Mouse (Mus musculus): Measurements from ENCODE around the gene Cyp2s1. TPM values are rescaled to one million over a fixed set of nuclear protein-coding genes. Genes with fewer than 3 reads are reported as not detected.

Gene Cyp2s1
- polyA plus RNA-seq, 1 experiment from 2014 or later = 13.4 TPM

DNA sequence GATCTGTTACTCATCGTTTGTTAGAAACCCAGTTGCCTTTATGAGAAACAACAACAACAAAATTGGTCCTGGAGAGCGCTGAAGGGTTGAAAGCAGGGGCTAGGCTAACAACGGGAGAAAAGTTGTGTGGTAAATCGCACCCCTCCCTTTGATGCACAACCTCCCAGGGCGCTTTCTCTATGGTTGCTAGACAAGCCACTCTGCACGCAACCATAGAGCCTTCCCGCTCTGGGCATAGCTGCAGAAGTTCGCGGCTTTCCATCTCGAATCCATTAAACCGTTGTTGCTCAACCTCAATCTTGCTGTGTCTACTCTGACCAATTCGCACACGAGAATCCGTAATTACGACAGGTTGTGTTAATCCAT, 61.3 kb downstream of the Cyp2s1 start:
- Histone ChIP-seq H3K4me2 (replicated peaks; ENCODE audit: low read depth, low read length) (peak overlapping the region; percentile 87), H3K9me3 (ENCODE audit: control insufficient read depth, low read length) (no peaks in the 10 kb centered on the region), H3K4me1 (ENCODE audit: control insufficient read depth, insufficient read depth, low read length) (peaks cover 15% of the 10 kb centered on the region), H3K4me3 (ENCODE audit: low read length) (peak overlapping the region; percentile 97), H3K36me3 (ENCODE audit: control insufficient read depth, insufficient read depth, low read length) (peaks cover 31% of the 10 kb centered on the region), H3K27ac (ENCODE audit: low read depth, low read length) (peak overlapping the region; percentile 91), H3K9ac (ENCODE audit: low read depth, low read length) (peak overlapping the region; percentile 55), H3K27me3 (ENCODE audit: control insufficient read depth, insufficient read depth, low read length) (no peaks in the 10 kb centered on the region)
- ATAC-seq (ENCODE audit: low FRiP score, low TSS enrichment) = peak; percentile 34
- under 1% methylated on average over 15 of the region's 15 CpGs for WGBS

DNA sequence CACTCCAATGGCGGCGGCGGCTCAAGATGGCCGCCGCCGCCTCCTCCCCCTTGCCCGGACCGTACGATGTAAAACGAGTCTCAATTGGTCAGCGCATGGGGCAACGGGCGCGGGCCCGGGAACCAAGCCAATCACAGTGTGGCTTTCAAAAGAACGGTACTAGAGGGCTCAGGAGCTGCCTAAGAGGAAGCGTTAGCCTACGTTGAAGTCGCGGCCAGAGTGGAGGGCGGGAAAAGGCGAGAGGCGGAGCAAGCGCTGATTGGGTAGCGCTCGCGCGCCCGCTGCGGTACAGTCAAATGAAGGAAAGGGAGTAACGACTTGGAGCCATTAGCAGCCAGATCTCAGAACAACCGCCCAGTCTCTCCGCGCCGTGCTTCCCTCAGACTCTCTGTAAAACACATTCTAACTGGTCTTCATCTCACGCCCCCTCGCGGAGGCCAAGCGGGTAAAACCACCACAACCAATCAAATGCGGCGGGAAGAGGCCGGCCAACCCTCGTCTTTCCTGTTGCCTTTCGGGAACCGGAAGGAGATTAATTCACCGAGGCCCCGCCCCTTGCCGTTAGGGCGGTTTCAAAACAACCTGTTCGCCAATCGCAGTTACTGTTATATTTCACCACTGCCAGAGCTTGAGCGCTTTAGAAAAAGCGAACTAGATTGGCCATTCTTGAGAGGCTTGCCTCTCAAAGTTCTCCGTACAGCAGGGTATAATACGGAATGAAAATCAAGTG, 61.8 kb downstream of the Cyp2s1 start, which contains the start of gene Hnrnpul1:
Gene Hnrnpul1 (minus strand): TSS at position 20 of the 730 bp plus-strand sequence.
- whole genome bisulfite sequencing = under 1% methylated on average over 55 of the region's 55 CpGs
- Histone ChIP-seq H3K4me1 (ENCODE audit: control insufficient read depth, insufficient read depth, low read length) (peaks cover 15% of the 10 kb centered on the region), H3K4me3 (ENCODE audit: low read length) (peak within 1 kb of the TSS; percentile 97), H3K9ac (ENCODE audit: low read depth, low read length) (peak within 1 kb of the TSS; percentile 100), H3K27me3 (ENCODE audit: control insufficient read depth, insufficient read depth, low read length) (no peaks in the 10 kb centered on the region), H3K36me3 (ENCODE audit: control insufficient read depth, insufficient read depth, low read length) (peaks cover 35% of the 10 kb centered on the region), H3K4me2 (replicated peaks; ENCODE audit: low read depth, low read length) (peak within 1 kb of the TSS; percentile 87), H3K27ac (ENCODE audit: low read depth, low read length) (peak within 1 kb of the TSS; percentile 91), H3K9me3 (ENCODE audit: control insufficient read depth, low read length) (no peaks in the 10 kb centered on the region)
- ATAC-seq (ENCODE audit: low FRiP score, low TSS enrichment) = peak; percentile 94

DNA sequence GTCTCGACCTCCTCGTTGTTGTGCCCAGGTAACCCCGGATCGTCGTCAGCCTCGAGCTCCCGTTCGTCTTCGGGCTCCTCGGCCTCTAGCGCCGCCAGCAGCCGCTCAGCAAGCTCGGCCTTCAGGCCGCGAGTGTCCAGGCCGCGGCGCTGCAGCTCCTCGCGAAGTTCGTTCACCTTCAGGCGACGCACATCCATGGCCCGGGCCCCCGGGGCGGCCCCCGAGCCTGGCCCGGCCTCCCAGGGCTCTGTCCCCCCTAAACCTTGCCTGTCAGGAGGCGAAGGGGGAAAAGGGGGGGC, 62.3 kb downstream of the Cyp2s1 start:
- ATAC-seq (ENCODE audit: low FRiP score, low TSS enrichment) = no peak

DNA sequence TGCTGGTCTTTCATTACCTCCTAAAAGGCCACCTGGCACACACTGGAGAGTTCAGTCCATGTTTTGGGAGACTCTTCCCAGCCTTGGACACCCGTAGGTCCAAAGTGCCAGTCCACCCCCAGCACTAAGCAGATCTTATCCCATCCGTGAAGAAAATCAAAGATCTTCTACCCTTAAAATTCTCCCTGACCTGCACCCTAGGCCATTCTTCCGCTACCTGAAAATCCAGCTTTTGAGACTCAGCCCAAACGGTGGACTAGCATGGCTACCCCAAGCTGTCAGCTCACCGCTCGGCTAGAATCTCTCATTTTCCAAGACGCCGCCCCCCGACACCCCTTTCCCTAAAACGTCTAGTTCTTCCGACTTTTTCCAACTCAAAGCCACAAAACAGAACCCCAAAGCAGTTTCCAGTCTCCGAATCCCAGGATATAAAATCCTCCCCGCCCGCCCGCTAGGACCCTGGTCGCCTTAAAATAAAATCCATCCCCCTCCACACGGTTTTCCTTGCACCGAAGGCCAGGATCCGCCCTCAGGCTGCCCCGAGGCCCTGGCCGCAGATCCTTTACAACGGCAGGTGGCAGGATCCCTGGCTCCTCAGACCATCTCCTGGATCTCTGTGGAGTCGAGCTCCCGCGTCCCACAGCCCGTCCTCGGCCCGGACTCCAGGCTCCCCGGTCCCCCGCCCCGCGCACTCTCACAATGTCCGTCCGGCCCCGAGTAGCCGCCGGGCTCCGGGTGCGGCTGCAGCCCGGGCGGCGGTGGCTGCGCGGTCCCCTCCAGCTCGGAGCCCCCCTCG, 62.9 kb downstream of the Cyp2s1 start:
- Histone ChIP-seq H3K9ac (ENCODE audit: low read depth, low read length) (peak overlapping the region; percentile 100), H3K4me3 (ENCODE audit: low read length) (peak overlapping the region; percentile 97), H3K4me1 (ENCODE audit: control insufficient read depth, insufficient read depth, low read length) (peaks cover 15% of the 10 kb centered on the region), H3K27ac (ENCODE audit: low read depth, low read length) (peak overlapping the region; percentile 91), H3K27me3 (ENCODE audit: control insufficient read depth, insufficient read depth, low read length) (no peaks in the 10 kb centered on the region), H3K4me2 (replicated peaks; ENCODE audit: low read depth, low read length) (peak overlapping the region; percentile 63), H3K36me3 (ENCODE audit: control insufficient read depth, insufficient read depth, low read length) (peaks cover 43% of the 10 kb centered on the region), H3K9me3 (ENCODE audit: control insufficient read depth, low read length) (no peaks in the 10 kb centered on the region)
- 1% methylated on average over 46 of the region's 46 CpGs for WGBS
- ATAC-seq (ENCODE audit: low FRiP score, low TSS enrichment) = peak; percentile 3; the same call in 1 of the 2 replicates

More for the DNA sequence above, 62.3 kb downstream of the Cyp2s1 start:
- H3K9ac ChIP-seq (ENCODE audit: low read depth, low read length) = peak overlapping the region; percentile 100
- peak overlapping the region; percentile 63 for H3K4me2 ChIP-seq (replicated peaks; ENCODE audit: low read depth, low read length)
- peaks cover 15% of the 10 kb centered on the region for H3K4me1 ChIP-seq (ENCODE audit: control insufficient read depth, insufficient read depth, low read length)
- under 1% methylated on average over 30 of the region's 30 CpGs for WGBS
- H3K9me3 ChIP-seq (ENCODE audit: control insufficient read depth, low read length) = no peaks in the 10 kb centered on the region
- H3K27me3 ChIP-seq (ENCODE audit: control insufficient read depth, insufficient read depth, low read length) = no peaks in the 10 kb centered on the region
- H3K36me3 ChIP-seq (ENCODE audit: control insufficient read depth, insufficient read depth, low read length) = peaks cover 38% of the 10 kb centered on the region
- H3K4me3 ChIP-seq (ENCODE audit: low read length) = peak overlapping the region; percentile 97
- peak overlapping the region; percentile 91 for H3K27ac ChIP-seq (ENCODE audit: low read depth, low read length)

DNA sequence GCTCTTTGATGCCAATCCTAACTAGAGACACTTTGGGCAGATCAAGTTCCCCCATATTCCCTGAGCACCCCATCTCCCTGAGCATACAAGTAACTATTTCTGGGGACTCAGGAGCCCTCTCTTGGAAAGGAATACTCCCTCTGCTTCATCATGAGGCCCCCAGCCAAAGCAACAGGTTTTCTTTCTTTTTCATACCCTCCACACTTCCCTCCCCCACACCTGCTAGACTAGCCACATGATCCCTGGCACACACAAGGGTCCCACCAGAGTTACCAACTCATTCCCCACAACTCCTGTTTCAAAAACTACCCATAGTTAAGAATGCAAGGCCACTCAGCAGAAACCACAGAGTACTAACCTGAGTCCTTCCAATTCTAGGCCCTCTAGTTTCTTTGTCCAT, 63.6 kb downstream of the Cyp2s1 start:
- H3K27me3 ChIP-seq (ENCODE audit: control insufficient read depth, insufficient read depth, low read length) = no peaks in the 10 kb centered on the region
- H3K4me2 ChIP-seq (replicated peaks; ENCODE audit: low read depth, low read length) = peak overlapping the region; percentile 63
- no peak overlapping the region for H3K27ac ChIP-seq (ENCODE audit: low read depth, low read length)
- peak overlapping the region; percentile 97 for H3K4me3 ChIP-seq (ENCODE audit: low read length)
- no peak for ATAC-seq (ENCODE audit: low FRiP score, low TSS enrichment)
- H3K9me3 ChIP-seq (ENCODE audit: control insufficient read depth, low read length) = no peaks in the 10 kb centered on the region
- peak overlapping the region; percentile 100 for H3K9ac ChIP-seq (ENCODE audit: low read depth, low read length)
- H3K36me3 ChIP-seq (ENCODE audit: control insufficient read depth, insufficient read depth, low read length) = peaks cover 46% of the 10 kb centered on the region
- H3K4me1 ChIP-seq (ENCODE audit: control insufficient read depth, insufficient read depth, low read length) = peaks cover 15% of the 10 kb centered on the region

Small RNA genes within 50 kb of the gene (microRNA-seq; reads per million reads assigned to microRNA genes)
- not detected for gene Gm24865

Other genes with a start within 250 kb of the Cyp2s1 start
- gene Erich4, start 201.0 kb downstream of the Cyp2s1 start, polyA plus RNA-seq (2014; fragmentation: Nextera tagmentation; extraction: Ambion mirVana) = 0.29 and 0.32 TPM in 2 replicates
- 41.0 and 50.2 TPM in 2 replicates for gene Dmac2, start 197.5 kb downstream of the Cyp2s1 start, polyA plus RNA-seq (2014; fragmentation: Nextera tagmentation; extraction: Ambion mirVana)
- 4.5 and 5.2 TPM in 2 replicates for gene B3gnt8, start 190.3 kb downstream of the Cyp2s1 start, polyA plus RNA-seq (2014; fragmentation: Nextera tagmentation; extraction: Ambion mirVana)
- gene Bckdha, start 157.9 kb downstream of the Cyp2s1 start, polyA plus RNA-seq (2014; fragmentation: Nextera tagmentation; extraction: Ambion mirVana) = 60.6 and 69.6 TPM in 2 replicates
- gene Exosc5, start 157.7 kb downstream of the Cyp2s1 start, polyA plus RNA-seq (2014; fragmentation: Nextera tagmentation; extraction: Ambion mirVana) = 93.5 and 98.8 TPM in 2 replicates
- gene Tmem91, start 141.7 kb downstream of the Cyp2s1 start, polyA plus RNA-seq (2014; fragmentation: Nextera tagmentation; extraction: Ambion mirVana) = 1.8 and 2.5 TPM in 2 replicates
- gene B9d2, start 136.1 kb downstream of the Cyp2s1 start, polyA plus RNA-seq (2014; fragmentation: Nextera tagmentation; extraction: Ambion mirVana) = 33.6 and 36.5 TPM in 2 replicates
- 3.8 and 5.1 TPM in 2 replicates for gene Tgfb1, start 129.9 kb downstream of the Cyp2s1 start, polyA plus RNA-seq (2014; fragmentation: Nextera tagmentation; extraction: Ambion mirVana)
- 24.8 and 32.4 TPM in 2 replicates for gene Ccdc97, start 97.8 kb downstream of the Cyp2s1 start, polyA plus RNA-seq (2014; fragmentation: Nextera tagmentation; extraction: Ambion mirVana)
- 65.6 and 86.2 TPM in 2 replicates for gene Hnrnpul1, start 62.2 kb downstream of the Cyp2s1 start, polyA plus RNA-seq (2014; fragmentation: Nextera tagmentation; extraction: Ambion mirVana)
- 75.3 and 75.5 TPM in 2 replicates for gene Axl, start 28.2 kb downstream of the Cyp2s1 start, polyA plus RNA-seq (2014; fragmentation: Nextera tagmentation; extraction: Ambion mirVana)
- gene Cyp2b10, start 80.7 kb upstream of the Cyp2s1 start, polyA plus RNA-seq (2014; fragmentation: Nextera tagmentation; extraction: Ambion mirVana) = not detected in 2 replicates
- gene Cyp2b13, start 244.6 kb upstream of the Cyp2s1 start, polyA plus RNA-seq (2014; fragmentation: Nextera tagmentation; extraction: Ambion mirVana) = not detected in 2 replicates

Data from kidney, embryonic 14.5 days (tissue).